Mouse (Mus musculus) erythroblast, embryonic 14.5 days (primary cell): ENCODE measurements around the gene Arel1.

ENCODE experiments used
- GATA1 ChIP-seq: IDR thresholded peaks from 2 replicates; pipeline ENCODE4 v1.6.1; 2012; ENCODE audit warnings: low read length, inconsistent platforms, mixed read lengths
- TAL1 ChIP-seq: IDR thresholded peaks from 3 replicates; pipeline ENCODE4 v1.6.1; 2012; ENCODE audit warnings: low read length, inconsistent platforms, mixed read lengths

GRCm38 (mm10) chr12:84952351-84952750 is 18.3 kb downstream of the Arel1 start:
- TF ChIP-seq GATA1 (no peak), TAL1 (no peak)
